8 mouse cellular contexts compared by ENCODE assay signal in genomic region chr15:77225274-77225673, GRCm38 (mm10).
A peak's percentile ranks its signal among the peaks of the same experiment; 100 is the strongest.
DNase-seq lines count a peak whose midpoint lies in the region; ATAC-seq and TF ChIP-seq lines count a peak whose summit lies in the region.

No protein-coding gene starts in this region.

- peak; percentile 31 to 43 for DNase-seq in adrenal gland, postnatal 36 days
- no peak for DNase-seq in adrenal gland, postnatal 25 days
- DNase-seq in midbrain, embryonic 11.5 days (ENCODE audit: low spot score, missing footprints): peak; percentile 89
- DNase-seq in embryonic facial prominence, embryonic 11.5 days (ENCODE audit: low spot score): peak; percentile 83
- no peak for DNase-seq in liver, postnatal 0 days
- no peak for DNase-seq in urinary bladder, postnatal 4 days (ENCODE audit: low spot score in 2 of 2)
- no peak for DNase-seq in gastrocnemius, postnatal 10 days

- no peaks in the 10 kb centered on the region for H3K36me3 ChIP-seq in midbrain, embryonic 11.5 days (ENCODE audit: control insufficient read depth, insufficient read depth, low read length)
- H3K36me3 ChIP-seq in midbrain, embryonic 16.5 days (ENCODE audit: control insufficient read depth, insufficient read depth, low read length): no peaks in the 10 kb centered on the region
- no peaks in the 10 kb centered on the region for H3K36me3 ChIP-seq in embryonic facial prominence, embryonic 11.5 days (replicated peaks; ENCODE audit: control insufficient read depth, insufficient read depth, low read depth, low read length)
- H3K36me3 ChIP-seq in liver, postnatal 0 days (replicated peaks; ENCODE audit: insufficient read depth, low read length): no peaks in the 10 kb centered on the region

- no peaks in the 10 kb centered on the region for H3K27me3 ChIP-seq in midbrain, embryonic 11.5 days (ENCODE audit: control insufficient read depth, insufficient read depth, low read length)
- no peaks in the 10 kb centered on the region for H3K27me3 ChIP-seq in midbrain, embryonic 16.5 days (ENCODE audit: control insufficient read depth, insufficient read depth, low read depth, low read length)
- no peaks in the 10 kb centered on the region for H3K27me3 ChIP-seq in embryonic facial prominence, embryonic 11.5 days (ENCODE audit: control insufficient read depth, insufficient read depth, low read length)
- no peaks in the 10 kb centered on the region for H3K27me3 ChIP-seq in liver, postnatal 0 days (ENCODE audit: insufficient read depth, low read length)

- H3K27ac ChIP-seq in midbrain, embryonic 11.5 days (ENCODE audit: low read depth, low read length): no peak overlapping the region
- no peak overlapping the region for H3K27ac ChIP-seq in midbrain, embryonic 16.5 days (ENCODE audit: low read length)
- no peak overlapping the region for H3K27ac ChIP-seq in embryonic facial prominence, embryonic 11.5 days (replicated peaks; ENCODE audit: low read depth, low read length)
- H3K27ac ChIP-seq in liver, postnatal 0 days (ENCODE audit: low read depth): no peak overlapping the region

- TF ChIP-seq EP300 in liver, postnatal 0 days (IDR thresholded peaks at IDR 0.05; ENCODE audit: low read depth): no peak

- H3K4me3 ChIP-seq in midbrain, embryonic 11.5 days (ENCODE audit: low read depth, low read length): no peak overlapping the region
- no peak overlapping the region for H3K4me3 ChIP-seq in midbrain, embryonic 16.5 days (ENCODE audit: low read depth, low read length)
- H3K4me3 ChIP-seq in embryonic facial prominence, embryonic 11.5 days (ENCODE audit: low read depth, low read length): no peak overlapping the region
- H3K4me3 ChIP-seq in liver, postnatal 0 days (ENCODE audit: low read depth, low read length): no peak overlapping the region

- no peak for ATAC-seq in midbrain, embryonic 11.5 days (ENCODE audit: low FRiP score)
- ATAC-seq in midbrain, embryonic 16.5 days: no peak
- ATAC-seq in embryonic facial prominence, embryonic 11.5 days (replicated peaks; ENCODE audit: insufficient number of reproducible peaks, low FRiP score, low TSS enrichment, low read depth): no peak
- no peak for ATAC-seq in liver, postnatal 0 days

- no peak overlapping the region for H3K4me2 ChIP-seq in midbrain, embryonic 11.5 days
- H3K4me2 ChIP-seq in midbrain, embryonic 16.5 days (ENCODE audit: low read length): no peak overlapping the region
- H3K4me2 ChIP-seq in embryonic facial prominence, embryonic 11.5 days (ENCODE audit: low read depth, low read length): no peak overlapping the region
- H3K4me2 ChIP-seq in liver, postnatal 0 days (ENCODE audit: low read depth, low read length): no peak overlapping the region

- H3K4me1 ChIP-seq in midbrain, embryonic 11.5 days (ENCODE audit: control insufficient read depth, insufficient read depth, low read length): peaks cover 5% of the 10 kb centered on the region
- H3K4me1 ChIP-seq in midbrain, embryonic 16.5 days (ENCODE audit: control insufficient read depth, insufficient read depth, low read length): peaks cover 4% of the 10 kb centered on the region
- no peaks in the 10 kb centered on the region; the same call in 1 of the 2 replicates for H3K4me1 ChIP-seq in embryonic facial prominence, embryonic 11.5 days (ENCODE audit: control insufficient read depth, insufficient read depth, low read length)
- 0 out of 2 replicates have a peak, but pooled peaks cover 3% of the 10 kb centered on the region for H3K4me1 ChIP-seq in liver, postnatal 0 days (ENCODE audit: insufficient read depth)

- no peak overlapping the region for H3K9ac ChIP-seq in midbrain, embryonic 11.5 days (ENCODE audit: low read length)
- H3K9ac ChIP-seq in midbrain, embryonic 16.5 days (ENCODE audit: low read depth, low read length): no peak overlapping the region
- H3K9ac ChIP-seq in embryonic facial prominence, embryonic 11.5 days (replicated peaks; ENCODE audit: low read length): no peak overlapping the region
- no peak overlapping the region for H3K9ac ChIP-seq in liver, postnatal 0 days (replicated peaks)

- H3K9me3 ChIP-seq in midbrain, embryonic 11.5 days (ENCODE audit: control insufficient read depth, low read length): no peaks in the 10 kb centered on the region
- no peaks in the 10 kb centered on the region for H3K9me3 ChIP-seq in midbrain, embryonic 16.5 days (replicated peaks; ENCODE audit: control insufficient read depth, low read length, poor library complexity, severe bottlenecking)
- H3K9me3 ChIP-seq in embryonic facial prominence, embryonic 11.5 days (replicated peaks; ENCODE audit: control insufficient read depth, low read length): no peaks in the 10 kb centered on the region
- no peaks in the 10 kb centered on the region for H3K9me3 ChIP-seq in liver, postnatal 0 days (ENCODE audit: low read length)

- TF ChIP-seq CTCF in liver, postnatal 0 days (IDR thresholded peaks at IDR 0.05; ENCODE audit: low read depth): peak; percentile 75

Comparison
In these comparisons a context has a peak if more than half of its experiments do, and no peak if none do; other contexts are left out.
1. DNase-seq: peak in adrenal gland, postnatal 36 days (2 of 2), midbrain, embryonic 11.5 days (single experiment) and embryonic facial prominence, embryonic 11.5 days (single experiment); none in adrenal gland, postnatal 25 days (single experiment), liver, postnatal 0 days (single experiment), urinary bladder, postnatal 4 days (0 of 2) and gastrocnemius, postnatal 10 days (single experiment).